Mouse (Mus musculus): Measurements from ENCODE around the gene Gm11084. TPM values are rescaled to one million over a fixed set of nuclear protein-coding genes. Genes with fewer than 3 reads are reported as not detected.
"Not testable (repeated sequence)": the region's sequence is repeated elsewhere in the genome, so short reads cannot be mapped to it uniquely, and the experiment has no call there.

The Gm11084 gene
- polyA plus RNA-seq, 1 experiment from 2014 or later = not detected

GRCm38 (mm10) chr2:72995346-72996097, 9.0 kb upstream of the Gm11084 start:
- no peak for DNase-seq (ENCODE audit: low spot score)

GRCm38 (mm10) chr2:72994165-72994564, 7.6 kb upstream of the Gm11084 start:
- DNase-seq (ENCODE audit: low spot score) = no peak

- no peak for DNase-seq (ENCODE audit: low spot score)
Observed at GRCm38 (mm10) chr2:72992497-72992896, 6.0 kb upstream of the Gm11084 start.

- DNase-seq (ENCODE audit: low spot score) = not testable (repeated sequence)
Observed at GRCm38 (mm10) chr2:72988945-72989344, 2.4 kb upstream of the Gm11084 start.

GRCm38 (mm10) chr2:72985516-72985915, 1.0 kb downstream of the Gm11084 start:
- DNase-seq (ENCODE audit: low spot score) = no peak

- no peak for DNase-seq (ENCODE audit: low spot score)
Observed at GRCm38 (mm10) chr2:72984806-72985205, 1.7 kb downstream of the Gm11084 start.

- DNase-seq (ENCODE audit: low spot score) = no peak
Observed at GRCm38 (mm10) chr2:72983211-72983610, 3.3 kb downstream of the Gm11084 start.

GRCm38 (mm10) chr2:72982110-72982785, 4.3 kb downstream of the Gm11084 start:
- DNase-seq (ENCODE audit: low spot score) = no peak

- no peak for DNase-seq (ENCODE audit: low spot score)
Observed at GRCm38 (mm10) chr2:72981441-72982109, 4.9 kb downstream of the Gm11084 start.

- no peak for DNase-seq (ENCODE audit: low spot score)
Observed at GRCm38 (mm10) chr2:72981075-72981420, 5.5 kb downstream of the Gm11084 start.

GRCm38 (mm10) chr2:72980337-72981074, 6.0 kb downstream of the Gm11084 start, which contains the start of gene Sp3:
Sp3 (minus strand) TSS chr2:72980446.
- peak; percentile 97 for DNase-seq (ENCODE audit: low spot score)

GRCm38 (mm10) chr2:72979659-72980071, 6.9 kb downstream of the Gm11084 start:
- DNase-seq (ENCODE audit: low spot score) = peak; percentile 83

- peak; percentile 87 for DNase-seq (ENCODE audit: low spot score)
Observed at GRCm38 (mm10) chr2:72978901-72979658, 7.4 kb downstream of the Gm11084 start.

GRCm38 (mm10) chr2:72978473-72978872, 8.0 kb downstream of the Gm11084 start:
- peak; percentile 80 for DNase-seq (ENCODE audit: low spot score)

- no peak for DNase-seq (ENCODE audit: low spot score)
Observed at GRCm38 (mm10) chr2:72977272-72977671, 9.2 kb downstream of the Gm11084 start.

- DNase-seq (ENCODE audit: low spot score) = no peak
Observed at GRCm38 (mm10) chr2:72976036-72976435, 10.5 kb downstream of the Gm11084 start.

GRCm38 (mm10) chr2:72970831-72971230, 15.7 kb downstream of the Gm11084 start:
- no peak for DNase-seq (ENCODE audit: low spot score)

GRCm38 (mm10) chr2:72970302-72970701, 16.2 kb downstream of the Gm11084 start:
- DNase-seq (ENCODE audit: low spot score) = peak; percentile 10

GRCm38 (mm10) chr2:72968536-72968935, 18.0 kb downstream of the Gm11084 start:
- DNase-seq (ENCODE audit: low spot score) = no peak

- no peak for DNase-seq (ENCODE audit: low spot score)
Observed at GRCm38 (mm10) chr2:72965450-72965849, 21.1 kb downstream of the Gm11084 start.

GRCm38 (mm10) chr2:72956415-72956814, 30.1 kb downstream of the Gm11084 start:
- no peak for DNase-seq (ENCODE audit: low spot score)
